Mouse (Mus musculus): Measurements from ENCODE around the gene Hsf3.

DNA sequence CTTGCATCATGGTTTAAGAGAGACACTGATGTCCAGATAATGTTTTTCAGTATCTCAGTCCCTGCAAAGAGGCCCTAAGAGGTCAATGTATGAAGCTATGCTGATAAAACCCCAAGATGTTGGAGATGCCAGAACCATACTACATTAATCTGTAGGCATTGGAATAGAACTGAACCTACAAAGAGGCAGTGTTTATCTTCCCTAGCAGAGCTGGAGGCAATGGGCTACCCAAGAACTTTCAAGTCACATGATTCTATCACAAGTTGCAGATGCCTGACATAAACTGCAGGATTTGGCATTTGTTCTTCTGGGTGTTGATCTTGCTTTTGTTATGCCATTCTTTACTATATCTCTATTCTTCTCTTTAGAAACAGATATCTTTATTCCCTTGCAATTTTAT, 36.7 kb downstream of the Hsf3 start:
- no peak for TF ChIP-seq CTCF (conservative IDR thresholded peaks at IDR 0.05; ENCODE audit: insufficient read depth, insufficient read length, low read depth, low read length)
- TF ChIP-seq POLR2A (IDR thresholded peaks at IDR 0.05; ENCODE audit: low read depth, low read length), result no peak
